Mouse (Mus musculus) urinary bladder, postnatal 4 days (tissue): Measurements from ENCODE around the gene Cct6b.

ENCODE experiments used
- DNase-seq, 2 experiments: peaks; one replicate each; pipeline ENCODE4 v3.0.0; 2021 to 2022; ENCODE audit warnings: low spot score in 2 of 2

The Cct6b gene

DNA sequence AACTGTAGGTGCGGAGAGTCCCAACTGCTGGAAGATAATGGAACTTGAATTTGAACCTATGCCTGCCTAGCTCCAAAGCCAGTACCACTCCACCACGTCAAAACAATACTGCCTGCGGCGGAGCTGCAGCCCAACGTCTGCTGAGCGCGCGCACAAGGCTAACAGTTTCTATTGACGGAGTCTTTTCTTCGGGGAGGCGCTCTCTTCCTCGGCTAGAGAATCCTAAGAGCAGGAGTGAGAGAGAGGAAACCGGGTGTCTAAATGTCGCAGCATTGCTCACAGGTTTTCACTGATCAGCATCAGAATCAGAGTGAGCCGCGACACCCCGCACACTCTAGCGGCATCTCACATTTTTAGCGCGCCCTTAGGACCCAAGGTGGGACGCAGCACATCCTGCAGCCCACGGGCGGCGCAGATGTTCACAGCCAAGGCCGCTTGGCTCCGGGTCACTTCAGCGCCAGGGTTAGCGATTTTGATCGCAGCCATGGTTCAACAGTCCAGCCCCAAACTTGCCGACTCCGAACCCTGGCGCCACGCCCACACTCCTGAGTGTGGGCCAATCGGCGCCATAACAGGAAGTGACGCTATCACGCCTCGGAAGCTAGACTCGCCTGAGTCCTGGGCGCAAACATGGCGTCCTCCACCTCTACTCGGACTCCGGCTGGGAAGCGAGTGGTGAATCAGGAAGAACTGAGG, at the start of gene Cct6b, which contains the start of gene Zfp830:
Gene Cct6b, minus strand, starts transcription at position 580 of the 696 bp plus-strand sequence.
Gene Zfp830, plus strand, starts transcription at position 604 of the 696 bp plus-strand sequence.
- peak; percentile 88 to 93 for DNase-seq

DNA sequence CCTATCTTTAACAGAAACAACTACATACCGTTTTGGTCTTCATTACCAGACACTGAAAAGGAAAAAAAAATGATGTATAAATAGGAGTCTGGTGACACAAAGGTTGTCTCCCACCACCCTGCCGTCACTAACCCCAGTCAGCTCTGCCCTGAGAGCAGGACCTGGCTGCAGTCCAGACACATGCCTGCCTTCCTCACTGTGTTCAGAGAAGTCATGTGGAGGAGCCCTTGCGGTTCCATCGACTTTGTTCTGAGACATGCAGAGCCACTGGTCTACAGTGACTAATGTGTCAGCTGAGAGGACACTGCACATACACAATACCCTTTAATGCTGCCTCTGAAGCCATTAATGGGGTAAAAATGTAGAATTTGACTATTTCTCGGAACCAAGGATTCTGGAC, 44.4 kb upstream of the Cct6b start:
- no peak for DNase-seq

GRCm38 (mm10) chr11:82807370-82807769, 43.2 kb upstream of the Cct6b start:
- no peak for DNase-seq

- no peak for DNase-seq
These were observed 42.5 kb upstream of the Cct6b start for GRCm38 (mm10) chr11:82806656-82807055.

GRCm38 (mm10) chr11:82783453-82783852, 19.3 kb upstream of the Cct6b start:
- no peak for DNase-seq

DNA sequence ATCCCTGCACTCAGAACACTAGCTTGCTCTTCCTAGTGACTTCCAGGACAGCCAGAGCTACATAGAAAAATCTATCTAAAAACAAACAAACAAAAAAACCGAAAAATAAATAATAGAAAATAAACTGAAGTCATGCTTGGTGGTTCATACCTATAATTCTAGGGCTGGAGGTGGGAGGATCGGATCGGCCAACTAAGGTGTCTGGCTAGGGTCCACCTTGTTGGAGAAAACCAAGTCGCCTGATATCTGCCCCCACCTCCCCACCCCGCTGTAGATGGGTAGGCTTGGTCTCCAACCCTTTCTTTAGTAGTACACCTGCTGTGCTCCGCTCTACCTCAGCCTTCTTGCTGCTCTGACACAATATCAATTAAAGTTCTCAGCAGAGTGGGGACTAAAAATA, 18.1 kb upstream of the Cct6b start:
- DNase-seq: no peak

DNA sequence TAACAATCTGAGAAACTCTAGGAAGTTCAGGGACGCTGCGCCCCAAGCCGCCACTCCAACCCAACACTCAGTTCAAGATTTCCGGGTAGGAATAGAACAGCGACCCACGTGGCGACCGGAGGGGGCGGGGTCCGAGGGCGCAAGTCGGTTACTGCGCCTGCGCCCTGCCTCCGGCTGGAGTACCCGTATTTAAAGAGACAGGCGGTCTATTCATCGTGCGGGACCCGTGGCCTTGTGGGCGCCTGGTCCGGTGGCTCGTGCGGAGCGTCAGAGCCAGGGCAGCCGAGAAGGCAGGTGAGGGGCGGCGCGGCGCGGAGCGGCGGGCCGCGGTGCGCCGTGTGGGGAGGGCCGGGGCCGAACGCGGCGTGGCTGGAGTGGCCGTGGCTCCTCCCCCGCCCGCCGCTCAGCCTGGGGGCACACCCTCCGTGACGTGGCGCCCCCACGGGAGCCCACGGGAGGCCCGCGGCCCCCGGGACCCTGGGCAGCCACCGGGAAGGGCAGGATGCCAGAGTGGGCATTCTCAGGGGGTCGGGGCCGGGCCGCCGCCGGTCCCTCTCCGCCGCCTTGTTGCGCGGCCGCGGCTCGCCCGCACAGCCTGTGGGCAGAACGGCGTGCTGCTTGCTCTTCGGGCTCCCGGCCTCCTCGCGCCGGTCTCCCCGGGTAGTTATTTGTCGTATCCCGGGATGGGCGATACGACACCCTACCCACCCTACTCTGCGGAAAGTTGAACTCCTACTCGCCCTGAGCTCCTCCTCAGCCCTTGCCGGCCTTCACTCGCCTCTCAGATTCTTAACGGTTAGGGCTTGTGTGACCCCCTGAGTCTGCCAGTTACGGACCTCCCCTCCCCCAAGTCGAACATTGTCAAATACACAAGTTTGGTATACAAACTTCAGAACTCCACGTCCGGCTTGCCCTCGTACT, 17.1 kb upstream of the Cct6b start, which contains the start of gene Lig3:
Gene Lig3, plus strand, starts transcription at position 126 of the 921 bp plus-strand sequence.
- DNase-seq: peak; percentile 89 to 93

GRCm38 (mm10) chr11:82780134-82780533, 16.0 kb upstream of the Cct6b start:
- no peak for DNase-seq

- no peak for DNase-seq
These were observed 360 bp upstream of the Cct6b start for GRCm38 (mm10) chr11:82764438-82764924.

- DNase-seq: no peak
These were observed 860 bp downstream of the Cct6b start for GRCm38 (mm10) chr11:82763261-82763660.

GRCm38 (mm10) chr11:82762286-82762829, 1.8 kb downstream of the Cct6b start:
- no peak for DNase-seq

DNA sequence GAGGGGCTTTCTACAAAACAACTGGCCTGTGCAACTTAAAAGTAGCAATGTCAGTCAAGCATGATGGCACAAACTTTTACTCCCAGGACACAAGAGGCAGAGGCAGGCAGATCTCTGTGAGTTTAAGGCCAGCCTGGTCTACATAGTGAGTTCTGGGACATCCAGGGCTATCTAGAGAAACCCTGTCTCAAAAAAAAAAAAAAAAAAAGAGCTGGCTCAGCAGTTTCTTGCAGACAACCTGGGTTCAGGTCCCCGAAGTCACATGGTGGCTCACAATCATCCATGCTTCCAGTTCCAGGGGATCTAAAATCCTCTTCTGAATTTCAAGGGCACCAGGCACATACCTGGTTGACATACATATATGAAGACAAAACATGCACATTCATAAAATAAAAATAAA, 8.2 kb downstream of the Cct6b start:
- DNase-seq: no peak

DNA sequence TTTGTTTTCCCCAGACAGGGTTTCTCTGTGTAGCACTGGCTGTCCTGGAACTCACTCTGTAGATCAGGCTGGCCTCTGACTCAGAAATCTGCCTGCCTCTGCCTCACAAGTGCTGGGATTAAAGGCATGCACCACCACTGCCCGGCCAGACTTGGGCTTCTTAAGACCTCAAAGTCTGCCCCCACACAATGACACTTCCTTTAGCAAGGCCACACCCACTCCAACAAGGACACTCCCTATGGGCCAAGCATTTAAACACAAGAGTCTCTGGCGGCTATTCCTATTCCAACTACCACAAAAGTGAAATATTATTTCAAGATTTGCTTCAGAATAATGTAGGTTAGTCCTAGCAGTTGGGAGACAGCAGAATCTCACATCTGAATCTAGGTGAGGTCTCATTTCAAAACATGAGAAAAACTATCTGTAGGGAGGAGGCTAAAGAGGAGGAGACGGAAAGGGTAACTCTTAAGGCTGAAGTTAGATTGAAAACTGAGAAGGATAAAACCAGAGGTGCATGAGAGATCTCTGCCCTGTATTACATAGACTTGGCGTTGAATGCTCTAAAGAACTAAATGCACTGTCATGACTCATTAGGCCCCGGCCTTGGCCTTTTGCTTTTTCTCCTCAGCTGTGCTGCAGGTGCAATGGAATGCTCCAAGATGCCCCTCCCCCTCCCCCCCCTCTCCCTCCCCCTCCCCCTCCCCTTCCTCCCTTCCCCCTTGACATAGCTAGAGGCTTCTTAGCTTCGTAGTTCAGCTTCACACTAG, 11.6 kb downstream of the Cct6b start:
- no peak for DNase-seq

DNA sequence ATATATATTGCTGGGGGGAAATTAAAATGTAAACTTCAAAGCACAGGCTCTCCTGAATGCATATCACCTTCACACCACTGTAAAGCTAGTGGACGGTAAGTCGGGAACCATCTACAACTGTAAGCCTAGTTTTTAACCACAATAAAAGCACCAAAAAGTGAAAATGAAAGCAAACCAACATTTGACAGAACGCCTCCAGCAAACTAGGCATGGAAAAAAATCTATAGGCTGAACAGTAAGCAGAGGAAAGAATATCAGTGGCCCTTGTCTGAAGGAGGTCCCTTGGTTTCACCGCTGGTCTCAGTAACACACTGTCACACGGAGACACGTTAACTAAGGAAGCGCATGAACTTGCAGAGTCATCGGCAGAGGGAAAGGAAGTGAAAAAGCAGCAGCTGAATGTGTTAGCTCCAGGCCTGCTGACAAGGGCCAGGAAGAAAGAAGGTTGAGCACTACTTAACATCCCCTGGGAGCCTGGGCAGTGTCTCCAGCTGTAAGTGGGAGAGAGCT, 17.2 kb downstream of the Cct6b start:
- no peak for DNase-seq

GRCm38 (mm10) chr11:82746138-82746537, 18.0 kb downstream of the Cct6b start:
- DNase-seq: no peak

- no peak for DNase-seq
These were observed 25.1 kb downstream of the Cct6b start for GRCm38 (mm10) chr11:82739006-82739405.

DNA sequence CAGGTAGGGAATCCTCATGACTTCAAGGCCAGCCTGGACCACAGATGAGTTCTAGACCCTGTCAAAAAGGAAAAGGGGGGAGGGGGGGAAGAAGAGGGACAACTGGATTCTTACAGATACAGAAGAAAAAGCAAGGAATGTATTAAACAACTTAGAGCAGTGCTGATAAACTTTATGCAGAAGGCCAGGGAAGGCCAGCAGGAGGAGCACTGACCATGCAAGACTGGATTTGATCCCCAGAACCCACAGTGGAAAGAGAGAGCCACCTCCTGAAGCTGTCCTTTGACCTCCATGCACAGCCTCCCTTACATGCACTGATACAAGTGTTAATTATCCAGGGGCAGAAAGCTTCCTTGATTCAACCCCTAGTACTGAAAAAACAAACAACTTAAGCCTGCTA, 29.9 kb downstream of the Cct6b start:
- no peak for DNase-seq

DNA sequence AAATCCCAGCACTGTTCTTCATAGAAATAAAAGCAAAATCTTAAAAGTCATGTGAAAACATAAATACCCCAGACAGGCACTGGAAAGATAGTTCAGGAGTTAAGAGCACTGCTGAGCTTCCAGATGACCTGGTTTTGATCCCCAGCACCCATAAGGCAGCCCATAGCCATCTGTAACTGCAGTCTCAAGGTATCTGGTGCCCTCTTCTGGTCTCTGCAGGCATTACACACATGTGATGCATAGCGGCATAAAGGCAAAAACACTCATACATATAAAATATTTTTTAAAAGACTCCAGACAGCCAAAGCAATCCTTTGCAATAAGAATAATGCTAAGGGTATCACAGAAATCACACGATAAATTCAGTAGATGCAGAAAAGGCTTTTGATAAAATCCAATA, 37.3 kb downstream of the Cct6b start:
- DNase-seq: no peak

DNA sequence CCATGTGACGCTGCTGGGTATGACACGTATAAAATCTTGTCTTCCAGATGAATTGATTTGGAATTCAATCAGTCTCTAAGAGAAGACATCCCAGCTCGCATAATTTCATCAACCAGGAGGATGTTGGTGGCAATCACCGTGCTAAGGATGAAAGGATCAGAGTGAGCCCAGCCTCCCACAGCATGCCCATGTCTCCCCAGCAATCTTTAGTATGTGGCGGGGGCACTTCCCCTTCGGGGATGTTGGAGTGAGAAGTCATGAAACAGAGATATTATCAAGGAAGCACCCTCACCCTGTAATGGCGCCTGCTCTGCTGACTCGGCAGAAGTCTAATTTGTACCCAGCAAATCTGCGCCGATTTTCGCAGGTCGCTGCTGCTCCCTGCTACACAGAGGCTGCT, 44.8 kb downstream of the Cct6b start:
- DNase-seq: no peak

DNA sequence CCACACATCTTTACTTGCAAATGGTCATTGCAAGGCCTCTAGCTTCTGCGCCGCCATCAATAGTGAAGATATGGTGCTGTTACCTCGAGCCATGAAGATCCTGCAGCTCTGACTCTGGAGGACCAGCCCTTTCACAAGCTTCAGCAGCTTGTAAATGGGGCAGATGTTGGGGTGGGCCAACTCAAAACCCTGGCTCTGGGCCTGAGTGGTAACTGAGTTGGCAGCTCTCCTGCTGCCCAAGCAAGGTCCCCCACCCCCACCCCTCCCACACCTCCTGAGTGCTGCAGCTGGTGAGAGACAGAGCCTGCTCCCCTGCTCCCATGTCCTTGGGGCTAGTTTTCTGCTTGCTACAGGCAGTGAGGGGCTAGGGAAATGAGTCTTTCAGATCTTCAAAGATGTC, 51.4 kb downstream of the Cct6b start:
- no peak for DNase-seq

DNA sequence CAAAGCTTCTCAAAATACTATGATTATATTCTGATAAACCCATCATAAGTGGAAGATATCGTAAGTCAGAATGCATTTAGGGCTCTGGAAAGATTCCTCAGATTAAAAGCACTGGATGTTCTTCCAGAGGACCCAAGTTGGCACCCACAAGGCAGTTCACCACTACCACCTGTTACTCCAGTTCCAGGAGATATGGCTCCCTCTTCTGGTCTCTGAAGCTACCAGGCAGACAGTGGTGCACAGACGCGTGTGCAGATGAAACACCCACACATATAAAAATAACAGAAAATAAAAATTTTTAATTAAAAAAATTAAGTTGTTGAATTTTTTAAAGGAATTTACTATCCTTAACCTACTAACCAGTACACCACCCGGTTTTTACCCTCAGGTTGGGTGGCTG, 55.2 kb downstream of the Cct6b start:
- no peak for DNase-seq
